In the genomic region with DNA sequence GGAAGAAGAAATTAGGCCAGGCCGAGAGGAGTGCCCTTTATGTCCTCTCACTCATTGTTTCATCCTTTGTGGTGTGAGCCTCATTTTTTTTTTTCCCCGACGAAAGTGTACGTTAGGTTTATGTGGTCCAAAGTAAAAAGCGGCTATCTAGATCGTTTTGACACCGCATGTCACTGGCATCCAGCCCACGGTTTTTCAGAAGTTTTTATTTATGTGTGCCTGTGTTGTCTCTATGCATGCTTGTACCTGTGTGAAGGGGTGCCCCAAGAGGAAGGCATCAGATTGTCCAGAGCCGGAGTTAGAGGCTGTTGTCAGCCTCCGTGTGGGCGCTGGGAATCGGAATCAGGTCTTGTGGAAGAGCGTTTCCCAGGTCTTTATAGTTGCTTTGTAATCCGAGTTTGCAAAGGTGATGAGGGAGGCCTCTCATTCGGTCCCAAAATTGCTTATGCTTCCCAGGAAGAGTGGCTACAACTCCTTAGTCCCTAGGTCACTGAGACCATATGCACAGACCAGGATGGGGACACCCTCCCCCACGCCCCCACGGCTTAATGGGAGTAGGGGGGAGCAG, we compare ENCODE assay signal across 8 mouse cellular contexts. TPM values are rescaled to one million over a fixed set of nuclear protein-coding genes. Genes with fewer than 3 reads are reported as not detected.
A peak's percentile ranks its signal among the peaks of the same experiment; 100 is the strongest.
DNase-seq lines count a peak whose midpoint lies in the region; ATAC-seq and TF ChIP-seq lines count a peak whose summit lies in the region.

No protein-coding gene starts in this region.

- no peaks in the 10 kb centered on the region for H3K9me3 ChIP-seq in forebrain, embryonic 10.5 days
- H3K9me3 ChIP-seq in liver, embryonic 11.5 days (ENCODE audit: control insufficient read depth, low read length) = no peaks in the 10 kb centered on the region
- no peaks in the 10 kb centered on the region for H3K9me3 ChIP-seq in stomach, embryonic 15.5 days

- peaks cover 10% of the 10 kb centered on the region for H3K4me1 ChIP-seq in kidney, adult 2 months (ENCODE audit: control insufficient read depth, insufficient read depth, low read length)
- H3K4me1 ChIP-seq in forebrain, embryonic 10.5 days = peaks cover 17% of the 10 kb centered on the region
- H3K4me1 ChIP-seq in liver, embryonic 11.5 days (replicated peaks; ENCODE audit: control insufficient read depth, insufficient read depth, low read length) = peaks cover 6% of the 10 kb centered on the region
- H3K4me1 ChIP-seq in stomach, embryonic 15.5 days = peaks cover 8% of the 10 kb centered on the region

- H3K27me3 ChIP-seq in kidney, adult 2 months (replicated peaks; ENCODE audit: control insufficient read depth, insufficient read depth, low read length) = no peaks in the 10 kb centered on the region
- H3K27me3 ChIP-seq in forebrain, embryonic 10.5 days (ENCODE audit: poor library complexity, severe bottlenecking) = peaks cover 14% of the 10 kb centered on the region
- H3K27me3 ChIP-seq in liver, embryonic 11.5 days (replicated peaks; ENCODE audit: control insufficient read depth, insufficient read depth, low read length) = no peaks in the 10 kb centered on the region
- H3K27me3 ChIP-seq in stomach, embryonic 15.5 days (replicated peaks) = no peaks in the 10 kb centered on the region

- peaks cover 3% of the 10 kb centered on the region for H3K36me3 ChIP-seq in kidney, adult 2 months (ENCODE audit: control insufficient read depth, insufficient read depth, low read length)
- H3K36me3 ChIP-seq in forebrain, embryonic 10.5 days (replicated peaks) = peaks cover 45% of the 10 kb centered on the region
- H3K36me3 ChIP-seq in liver, embryonic 11.5 days (ENCODE audit: control insufficient read depth, insufficient read depth, low read length) = peaks cover 21% of the 10 kb centered on the region; the same call in 1 of the 2 replicates
- peaks cover 11% of the 10 kb centered on the region; the same call in 1 of the 2 replicates for H3K36me3 ChIP-seq in stomach, embryonic 15.5 days

- WGBS in kidney, adult 2 months = 5% methylated on average over 17 of the region's 17 CpGs
- WGBS in forebrain, embryonic 10.5 days = 11% methylated on average over 17 of the region's 17 CpGs
- WGBS in liver, embryonic 11.5 days = 6% methylated on average over 17 of the region's 17 CpGs
- 9% methylated on average over 17 of the region's 17 CpGs for WGBS in stomach, embryonic 15.5 days

- no peak for DNase-seq in kidney, adult 2 months
- no peak for DNase-seq in kidney, adult 9 months
- DNase-seq in NIH3T3 (ENCODE audit: low read depth) = peak; percentile 45
- DNase-seq in forebrain, embryonic 10.5 days (ENCODE audit: extremely low spot score, low spot score) = no peak
- DNase-seq in liver, embryonic 11.5 days (ENCODE audit: low spot score) = no peak
- no peak for DNase-seq in ovary, postnatal 36 days (ENCODE audit: low spot score)
- no peak for DNase-seq in natural killer cell, adult 2 months (ENCODE audit: low spot score in 2 of 2)

- no peak overlapping the region for H3K27ac ChIP-seq in kidney, adult 2 months (ENCODE audit: insufficient read depth, low read depth, low read length)
- peak overlapping the region; percentile 94 for H3K27ac ChIP-seq in forebrain, embryonic 10.5 days
- peak overlapping the region; percentile 40 for H3K27ac ChIP-seq in liver, embryonic 11.5 days (ENCODE audit: low read depth, low read length)
- H3K27ac ChIP-seq in stomach, embryonic 15.5 days = 0 out of 2 replicates have a peak overlapping the region, but pooled peaks have one; percentile 73

- peak overlapping the region; percentile 85 for H3K4me3 ChIP-seq in kidney, adult 2 months (ENCODE audit: insufficient read depth, low read depth, low read length)
- H3K4me3 ChIP-seq in forebrain, embryonic 10.5 days = peak overlapping the region; percentile 92
- H3K4me3 ChIP-seq in liver, embryonic 11.5 days (ENCODE audit: low read depth, low read length) = peak overlapping the region; percentile 91
- peak overlapping the region; percentile 72 for H3K4me3 ChIP-seq in stomach, embryonic 15.5 days (replicated peaks)

- H3K9ac ChIP-seq in liver, embryonic 11.5 days (ENCODE audit: low read depth, low read length) = peak overlapping the region; percentile 92
- peak overlapping the region; percentile 76 for H3K9ac ChIP-seq in stomach, embryonic 15.5 days

- no peak for TF ChIP-seq CTCF in kidney, adult 2 months (conservative IDR thresholded peaks at IDR 0.05; ENCODE audit: insufficient read depth, insufficient read length, low read depth, low read length)

- TF ChIP-seq POLR2A in kidney, adult 2 months (IDR thresholded peaks at IDR 0.05; ENCODE audit: low read depth, low read length) = no peak

- no peak for ATAC-seq in liver, embryonic 11.5 days (replicated peaks; ENCODE audit: low FRiP score)
- no peak for ATAC-seq in stomach, embryonic 15.5 days (ENCODE audit: insufficient read depth, low FRiP score, low read depth)

- H3K4me2 ChIP-seq in liver, embryonic 11.5 days = peak overlapping the region; percentile 88
- peak overlapping the region; percentile 67 for H3K4me2 ChIP-seq in stomach, embryonic 15.5 days

RNA-seq across cellular contexts. Expression of a gene that starts 0.9 kb away (rescaled TPM):
- polyA plus RNA-seq in kidney, adult 2 months (2012; rRNA removed) = 29.7 and 31.1 TPM in 2 replicates
- polyA plus RNA-seq in forebrain, embryonic 10.5 days (2016; fragmentation: Nextera tagmentation; extraction: Ambion mirVana) = 240 and 241 TPM in 2 replicates
- polyA plus RNA-seq in liver, embryonic 11.5 days (2014; fragmentation: Nextera tagmentation; extraction: Ambion mirVana) = 188 and 201 TPM in 2 replicates
- polyA plus RNA-seq in stomach, embryonic 15.5 days (2015; fragmentation: Nextera tagmentation; extraction: Ambion mirVana) = 139 and 147 TPM in 2 replicates

RNA-seq across cellular contexts. Expression of a gene that starts 18.6 kb away (rescaled TPM):
- polyA plus RNA-seq in kidney, adult 2 months (2012; rRNA removed) = 36.0 and 38.2 TPM in 2 replicates
- 67.2 and 69.5 TPM in 2 replicates for polyA plus RNA-seq in forebrain, embryonic 10.5 days (2016; fragmentation: Nextera tagmentation; extraction: Ambion mirVana)
- 87.3 and 87.5 TPM in 2 replicates for polyA plus RNA-seq in liver, embryonic 11.5 days (2014; fragmentation: Nextera tagmentation; extraction: Ambion mirVana)
- polyA plus RNA-seq in stomach, embryonic 15.5 days (2015; fragmentation: Nextera tagmentation; extraction: Ambion mirVana) = 62.2 and 72.9 TPM in 2 replicates
